16 mouse cellular contexts compared by ENCODE assay signal in genomic region chr2:118776295-118776694, GRCm38 (mm10). TPM values are rescaled to one million over a fixed set of nuclear protein-coding genes. Genes with fewer than 3 reads are reported as not detected.
A peak's percentile ranks its signal among the peaks of the same experiment; 100 is the strongest.
DNase-seq lines count a peak whose midpoint lies in the region; ATAC-seq and TF ChIP-seq lines count a peak whose summit lies in the region.
"Had no signal": no experiment of that assay in that cellular context is flagged by ENCODE, and none has a peak within 500 bp of the region (broad histone marks: within the 10 kb centered on the region; RNA-seq: fewer than 3 reads in every experiment).

No protein-coding gene starts in this region.

- peak overlapping the region; percentile 76 for H3K27ac ChIP-seq in forebrain, embryonic 13.5 days
- H3K27ac ChIP-seq in forebrain, embryonic 11.5 days (ENCODE audit: low read depth, low read length): no peak overlapping the region
- H3K27ac ChIP-seq in hindbrain, embryonic 16.5 days (ENCODE audit: low read depth, low read length): peak overlapping the region; percentile 68; the same call in 1 of the 2 replicates
- H3K27ac ChIP-seq in hindbrain, embryonic 11.5 days (ENCODE audit: low read depth, low read length): no peak overlapping the region
- H3K27ac ChIP-seq in midbrain, embryonic 11.5 days (ENCODE audit: low read depth, low read length): no peak overlapping the region
- H3K27ac ChIP-seq in midbrain, embryonic 16.5 days (ENCODE audit: low read length): no peak overlapping the region
- H3K27ac ChIP-seq in forebrain, postnatal 0 days (ENCODE audit: low read depth, low read length): peak overlapping the region; percentile 64; the same call in 1 of the 2 replicates
- H3K27ac ChIP-seq: limb, embryonic 10.5 days; liver, embryonic 14.5 days had no signal

- TF ChIP-seq CTCF in forebrain, postnatal 0 days (IDR thresholded peaks at IDR 0.05; ENCODE audit: low read depth): no peak

- no peak for DNase-seq in forebrain, embryonic 11.5 days (ENCODE audit: low spot score)
- no peak for DNase-seq in hindbrain, embryonic 11.5 days (ENCODE audit: low spot score)
- peak; percentile 64 for DNase-seq in midbrain, embryonic 11.5 days (ENCODE audit: low spot score, missing footprints)
- no peak for DNase-seq in forebrain, postnatal 0 days
- DNase-seq in yolk sac, embryonic 10.5 days (ENCODE audit: low spot score): no peak
- DNase-seq: adrenal gland, postnatal 14 days; kidney, postnatal 10 days; right cerebral cortex, postnatal 4 days had no signal

- H3K4me2 ChIP-seq in forebrain, embryonic 13.5 days: no peak overlapping the region
- no peak overlapping the region for H3K4me2 ChIP-seq in forebrain, embryonic 11.5 days (ENCODE audit: low read depth, low read length, severe bottlenecking)
- no peak overlapping the region for H3K4me2 ChIP-seq in hindbrain, embryonic 16.5 days (ENCODE audit: low read length)
- no peak overlapping the region for H3K4me2 ChIP-seq in hindbrain, embryonic 11.5 days (replicated peaks; ENCODE audit: low read depth, low read length)
- no peak overlapping the region for H3K4me2 ChIP-seq in midbrain, embryonic 11.5 days
- H3K4me2 ChIP-seq in midbrain, embryonic 16.5 days (ENCODE audit: low read length): no peak overlapping the region
- H3K4me2 ChIP-seq in forebrain, postnatal 0 days (ENCODE audit: low read depth): no peak overlapping the region

- 74% methylated on average over 2 of the region's 2 CpGs for WGBS in forebrain, embryonic 13.5 days
- WGBS in forebrain, embryonic 11.5 days: 91% methylated on average over 2 of the region's 2 CpGs
- WGBS in hindbrain, embryonic 16.5 days: 83% methylated on average over 2 of the region's 2 CpGs
- 65% methylated on average over 2 of the region's 2 CpGs for WGBS in hindbrain, embryonic 11.5 days
- WGBS in midbrain, embryonic 11.5 days: 85% methylated on average over 2 of the region's 2 CpGs
- 75% methylated on average over 2 of the region's 2 CpGs for WGBS in midbrain, embryonic 16.5 days
- 61% methylated on average over 2 of the region's 2 CpGs for WGBS in forebrain, postnatal 0 days

- H3K36me3 ChIP-seq in forebrain, embryonic 13.5 days (ENCODE audit: poor library complexity, severe bottlenecking): no peaks in the 10 kb centered on the region
- no peaks in the 10 kb centered on the region for H3K36me3 ChIP-seq in forebrain, embryonic 11.5 days (ENCODE audit: control insufficient read depth, insufficient read depth, low read length)
- no peaks in the 10 kb centered on the region for H3K36me3 ChIP-seq in hindbrain, embryonic 16.5 days (ENCODE audit: control insufficient read depth, insufficient read depth, low read length)
- no peaks in the 10 kb centered on the region for H3K36me3 ChIP-seq in hindbrain, embryonic 11.5 days (ENCODE audit: control insufficient read depth, insufficient read depth, low read length)
- H3K36me3 ChIP-seq in midbrain, embryonic 11.5 days (ENCODE audit: control insufficient read depth, insufficient read depth, low read length): no peaks in the 10 kb centered on the region
- no peaks in the 10 kb centered on the region for H3K36me3 ChIP-seq in midbrain, embryonic 16.5 days (ENCODE audit: control insufficient read depth, insufficient read depth, low read length)
- no peaks in the 10 kb centered on the region for H3K36me3 ChIP-seq in forebrain, postnatal 0 days (ENCODE audit: insufficient read depth)
- H3K36me3 ChIP-seq: G1E; limb, embryonic 10.5 days had no signal

- 0 out of 2 replicates have a peak, but pooled peaks have one; percentile 4 for ATAC-seq in forebrain, embryonic 13.5 days
- ATAC-seq in forebrain, embryonic 11.5 days (replicated peaks; ENCODE audit: low FRiP score): no peak
- no peak for ATAC-seq in hindbrain, embryonic 16.5 days
- ATAC-seq in hindbrain, embryonic 11.5 days (ENCODE audit: low FRiP score): no peak
- no peak for ATAC-seq in midbrain, embryonic 11.5 days (ENCODE audit: low FRiP score)
- no peak for ATAC-seq in midbrain, embryonic 16.5 days
- no peak for ATAC-seq in forebrain, postnatal 0 days

- no peaks in the 10 kb centered on the region for H3K9me3 ChIP-seq in forebrain, embryonic 13.5 days (replicated peaks)
- no peaks in the 10 kb centered on the region for H3K9me3 ChIP-seq in forebrain, embryonic 11.5 days (ENCODE audit: control insufficient read depth, low read length)
- no peaks in the 10 kb centered on the region for H3K9me3 ChIP-seq in hindbrain, embryonic 16.5 days (ENCODE audit: control insufficient read depth, low read length)
- H3K9me3 ChIP-seq in hindbrain, embryonic 11.5 days (ENCODE audit: control insufficient read depth, low read length): no peaks in the 10 kb centered on the region
- H3K9me3 ChIP-seq in midbrain, embryonic 11.5 days (ENCODE audit: control insufficient read depth, low read length): no peaks in the 10 kb centered on the region
- no peaks in the 10 kb centered on the region for H3K9me3 ChIP-seq in midbrain, embryonic 16.5 days (replicated peaks; ENCODE audit: control insufficient read depth, low read length, poor library complexity, severe bottlenecking)
- no peaks in the 10 kb centered on the region for H3K9me3 ChIP-seq in forebrain, postnatal 0 days (ENCODE audit: low read length)
- H3K9me3 ChIP-seq: G1E; limb, embryonic 10.5 days; megakaryocyte, embryonic 14.5 days had no signal

- peak overlapping the region; percentile 30; the same call in 1 of the 2 replicates for H3K9ac ChIP-seq in forebrain, embryonic 13.5 days
- H3K9ac ChIP-seq in forebrain, embryonic 11.5 days (ENCODE audit: low read length): no peak overlapping the region
- H3K9ac ChIP-seq in hindbrain, embryonic 16.5 days (ENCODE audit: low read depth, low read length): no peak overlapping the region
- no peak overlapping the region for H3K9ac ChIP-seq in hindbrain, embryonic 11.5 days (ENCODE audit: low read depth, low read length)
- H3K9ac ChIP-seq in midbrain, embryonic 11.5 days (ENCODE audit: low read length): no peak overlapping the region
- no peak overlapping the region for H3K9ac ChIP-seq in midbrain, embryonic 16.5 days (ENCODE audit: low read depth, low read length)
- H3K9ac ChIP-seq in forebrain, postnatal 0 days: no peak overlapping the region
- H3K9ac ChIP-seq: liver, embryonic 14.5 days had no signal

- H3K27me3 ChIP-seq in forebrain, embryonic 13.5 days: 0 out of 2 replicates have a peak, but pooled peaks cover 8% of the 10 kb centered on the region
- H3K27me3 ChIP-seq in forebrain, embryonic 11.5 days (ENCODE audit: control insufficient read depth, insufficient read depth, low read length): peaks cover 2% of the 10 kb centered on the region; the same call in 1 of the 2 replicates
- H3K27me3 ChIP-seq in hindbrain, embryonic 16.5 days (replicated peaks; ENCODE audit: control insufficient read depth, insufficient read depth, low read length): no peaks in the 10 kb centered on the region
- H3K27me3 ChIP-seq in hindbrain, embryonic 11.5 days (ENCODE audit: control insufficient read depth, insufficient read depth, low read length): no peaks in the 10 kb centered on the region
- H3K27me3 ChIP-seq in midbrain, embryonic 11.5 days (ENCODE audit: control insufficient read depth, insufficient read depth, low read length): no peaks in the 10 kb centered on the region
- no peaks in the 10 kb centered on the region for H3K27me3 ChIP-seq in midbrain, embryonic 16.5 days (ENCODE audit: control insufficient read depth, insufficient read depth, low read depth, low read length)
- no peaks in the 10 kb centered on the region for H3K27me3 ChIP-seq in forebrain, postnatal 0 days (ENCODE audit: insufficient read depth, low read length)

- peaks cover 31% of the 10 kb centered on the region for H3K4me1 ChIP-seq in forebrain, embryonic 13.5 days
- H3K4me1 ChIP-seq in forebrain, embryonic 11.5 days (replicated peaks; ENCODE audit: control insufficient read depth, insufficient read depth, low read length): no peaks in the 10 kb centered on the region; the same call in 1 of the 2 replicates
- peaks cover 18% of the 10 kb centered on the region for H3K4me1 ChIP-seq in hindbrain, embryonic 16.5 days (ENCODE audit: control insufficient read depth, insufficient read depth, low read depth, low read length)
- H3K4me1 ChIP-seq in hindbrain, embryonic 11.5 days (replicated peaks; ENCODE audit: control insufficient read depth, insufficient read depth, low read length): peaks cover 3% of the 10 kb centered on the region
- peaks cover 6% of the 10 kb centered on the region for H3K4me1 ChIP-seq in midbrain, embryonic 11.5 days (ENCODE audit: control insufficient read depth, insufficient read depth, low read length)
- H3K4me1 ChIP-seq in midbrain, embryonic 16.5 days (ENCODE audit: control insufficient read depth, insufficient read depth, low read length): peaks cover 13% of the 10 kb centered on the region
- H3K4me1 ChIP-seq in forebrain, postnatal 0 days (ENCODE audit: insufficient read depth): no peaks in the 10 kb centered on the region; the same call in 1 of the 2 replicates

- no peak overlapping the region for H3K4me3 ChIP-seq in forebrain, embryonic 13.5 days
- no peak overlapping the region for H3K4me3 ChIP-seq in forebrain, embryonic 11.5 days (ENCODE audit: low read depth, low read length)
- H3K4me3 ChIP-seq in hindbrain, embryonic 16.5 days (ENCODE audit: low read length): no peak overlapping the region
- H3K4me3 ChIP-seq in hindbrain, embryonic 11.5 days (ENCODE audit: low read depth, low read length): no peak overlapping the region
- no peak overlapping the region for H3K4me3 ChIP-seq in midbrain, embryonic 11.5 days (ENCODE audit: low read depth, low read length)
- no peak overlapping the region for H3K4me3 ChIP-seq in midbrain, embryonic 16.5 days (ENCODE audit: low read depth, low read length)
- H3K4me3 ChIP-seq in forebrain, postnatal 0 days (ENCODE audit: low read depth, low read length): no peak overlapping the region
- H3K4me3 ChIP-seq: limb, embryonic 10.5 days; megakaryocyte, embryonic 14.5 days had no signal

RNA-seq across cellular contexts. Expression of gene Disp2, which starts 3.2 kb away (rescaled TPM):
- 13.6 and 15.7 TPM in 2 replicates for polyA plus RNA-seq in forebrain, embryonic 13.5 days (2015; fragmentation: Nextera tagmentation; extraction: Ambion mirVana)
- polyA plus RNA-seq in forebrain, embryonic 11.5 days (2014; fragmentation: Nextera tagmentation; extraction: Ambion mirVana): 5.4 and 5.9 TPM in 2 replicates
- polyA plus RNA-seq in hindbrain, embryonic 16.5 days (2015; fragmentation: Nextera tagmentation; extraction: Ambion mirVana): 82.9 and 87.0 TPM in 2 replicates
- 8.5 and 9.2 TPM in 2 replicates for polyA plus RNA-seq in hindbrain, embryonic 11.5 days (2014; fragmentation: Nextera tagmentation; extraction: Ambion mirVana)
- 7.8 and 8.0 TPM in 2 replicates for polyA plus RNA-seq in midbrain, embryonic 11.5 days (2014; fragmentation: Nextera tagmentation; extraction: Ambion mirVana)
- 72.3 and 77.0 TPM in 2 replicates for polyA plus RNA-seq in midbrain, embryonic 16.5 days (2015; fragmentation: Nextera tagmentation; extraction: Ambion mirVana)
- 48.4 and 91.3 TPM in 2 replicates for total RNA-seq in forebrain, postnatal 0 days (2014; rRNA removed)
- polyA plus RNA-seq in forebrain, postnatal 0 days (2015; fragmentation: Nextera tagmentation; extraction: Ambion mirVana): 25.4 and 40.4 TPM in 2 replicates

RNA-seq across cellular contexts. Expression of gene Phgr1, which starts 3.7 kb away (rescaled TPM):
- polyA plus RNA-seq in forebrain, embryonic 13.5 days (2015; fragmentation: Nextera tagmentation; extraction: Ambion mirVana): not detected in 2 replicates
- not detected in 2 replicates for polyA plus RNA-seq in forebrain, embryonic 11.5 days (2014; fragmentation: Nextera tagmentation; extraction: Ambion mirVana)
- polyA plus RNA-seq in hindbrain, embryonic 16.5 days (2015; fragmentation: Nextera tagmentation; extraction: Ambion mirVana): not detected in 2 replicates
- polyA plus RNA-seq in hindbrain, embryonic 11.5 days (2014; fragmentation: Nextera tagmentation; extraction: Ambion mirVana): not detected in 2 replicates
- polyA plus RNA-seq in midbrain, embryonic 11.5 days (2014; fragmentation: Nextera tagmentation; extraction: Ambion mirVana): not detected in 2 replicates
- polyA plus RNA-seq in midbrain, embryonic 16.5 days (2015; fragmentation: Nextera tagmentation; extraction: Ambion mirVana): not detected in 2 replicates
- total RNA-seq in forebrain, postnatal 0 days (2014; rRNA removed): not detected in 2 replicates
- polyA plus RNA-seq in forebrain, postnatal 0 days (2015; fragmentation: Nextera tagmentation; extraction: Ambion mirVana): not detected in 2 replicates
- total RNA-seq: adrenal gland, postnatal 14 days; G1E; layer of hippocampus, postnatal 25 days had no signal
- polyA plus RNA-seq: G1E; limb, embryonic 10.5 days; liver, embryonic 14.5 days had no signal

RNA-seq across cellular contexts. Expression of gene Ccdc9b, which starts 13.8 kb away (rescaled TPM):
- 1.5 and 2.0 TPM in 2 replicates for polyA plus RNA-seq in forebrain, embryonic 13.5 days (2015; fragmentation: Nextera tagmentation; extraction: Ambion mirVana)
- polyA plus RNA-seq in forebrain, embryonic 11.5 days (2014; fragmentation: Nextera tagmentation; extraction: Ambion mirVana): 0.36 and 0.87 TPM in 2 replicates
- polyA plus RNA-seq in hindbrain, embryonic 16.5 days (2015; fragmentation: Nextera tagmentation; extraction: Ambion mirVana): 1.0 and 1.3 TPM in 2 replicates
- polyA plus RNA-seq in hindbrain, embryonic 11.5 days (2014; fragmentation: Nextera tagmentation; extraction: Ambion mirVana): 0.68 and 0.98 TPM in 2 replicates
- polyA plus RNA-seq in midbrain, embryonic 11.5 days (2014; fragmentation: Nextera tagmentation; extraction: Ambion mirVana): 0.86 and 0.92 TPM in 2 replicates
- 1.2 and 1.6 TPM in 2 replicates for polyA plus RNA-seq in midbrain, embryonic 16.5 days (2015; fragmentation: Nextera tagmentation; extraction: Ambion mirVana)
- 1.8 and 2.4 TPM in 2 replicates for total RNA-seq in forebrain, postnatal 0 days (2014; rRNA removed)
- 0.33 and 0.53 TPM in 2 replicates for polyA plus RNA-seq in forebrain, postnatal 0 days (2015; fragmentation: Nextera tagmentation; extraction: Ambion mirVana)
- polyA plus RNA-seq: G1E had no signal

RNA-seq across cellular contexts. Expression of gene Inafm2, which starts 30.7 kb away (rescaled TPM):
- 26.3 and 27.0 TPM in 2 replicates for polyA plus RNA-seq in forebrain, embryonic 13.5 days (2015; fragmentation: Nextera tagmentation; extraction: Ambion mirVana)
- 28.6 and 30.4 TPM in 2 replicates for polyA plus RNA-seq in forebrain, embryonic 11.5 days (2014; fragmentation: Nextera tagmentation; extraction: Ambion mirVana)
- polyA plus RNA-seq in hindbrain, embryonic 16.5 days (2015; fragmentation: Nextera tagmentation; extraction: Ambion mirVana): 20.2 and 20.4 TPM in 2 replicates
- 34.1 and 35.4 TPM in 2 replicates for polyA plus RNA-seq in hindbrain, embryonic 11.5 days (2014; fragmentation: Nextera tagmentation; extraction: Ambion mirVana)
- 36.0 and 39.9 TPM in 2 replicates for polyA plus RNA-seq in midbrain, embryonic 11.5 days (2014; fragmentation: Nextera tagmentation; extraction: Ambion mirVana)
- polyA plus RNA-seq in midbrain, embryonic 16.5 days (2015; fragmentation: Nextera tagmentation; extraction: Ambion mirVana): 17.9 and 18.9 TPM in 2 replicates
- 13.8 and 14.2 TPM in 2 replicates for total RNA-seq in forebrain, postnatal 0 days (2014; rRNA removed)
- polyA plus RNA-seq in forebrain, postnatal 0 days (2015; fragmentation: Nextera tagmentation; extraction: Ambion mirVana): 15.7 and 17.2 TPM in 2 replicates

RNA-seq across cellular contexts. Expression of gene Knstrn, which starts 37.5 kb away (rescaled TPM):
- polyA plus RNA-seq in forebrain, embryonic 13.5 days (2015; fragmentation: Nextera tagmentation; extraction: Ambion mirVana): 130 and 133 TPM in 2 replicates
- 196 and 202 TPM in 2 replicates for polyA plus RNA-seq in forebrain, embryonic 11.5 days (2014; fragmentation: Nextera tagmentation; extraction: Ambion mirVana)
- 22.0 and 22.5 TPM in 2 replicates for polyA plus RNA-seq in hindbrain, embryonic 16.5 days (2015; fragmentation: Nextera tagmentation; extraction: Ambion mirVana)
- polyA plus RNA-seq in hindbrain, embryonic 11.5 days (2014; fragmentation: Nextera tagmentation; extraction: Ambion mirVana): 156 and 163 TPM in 2 replicates
- polyA plus RNA-seq in midbrain, embryonic 11.5 days (2014; fragmentation: Nextera tagmentation; extraction: Ambion mirVana): 201 and 203 TPM in 2 replicates
- 13.8 TPM in 2 replicates for polyA plus RNA-seq in midbrain, embryonic 16.5 days (2015; fragmentation: Nextera tagmentation; extraction: Ambion mirVana)
- 7.1 and 7.5 TPM in 2 replicates for total RNA-seq in forebrain, postnatal 0 days (2014; rRNA removed)
- 11.9 and 13.1 TPM in 2 replicates for polyA plus RNA-seq in forebrain, postnatal 0 days (2015; fragmentation: Nextera tagmentation; extraction: Ambion mirVana)

Comparison
In these comparisons a context has a peak if more than half of its experiments do, and no peak if none do; other contexts are left out.
1. H3K27ac ChIP-seq: peak in forebrain, embryonic 13.5 days (single experiment), hindbrain, embryonic 16.5 days (single experiment) and forebrain, postnatal 0 days (single experiment); none in forebrain, embryonic 11.5 days (single experiment), hindbrain, embryonic 11.5 days (single experiment), midbrain, embryonic 11.5 days (single experiment) and midbrain, embryonic 16.5 days (single experiment).